Mouse (Mus musculus): Measurements from ENCODE around the gene Ms4a6d.
A peak's percentile ranks its signal among the peaks of the same experiment; 100 is the strongest.
"Not testable (repeated sequence)": the region's sequence is repeated elsewhere in the genome, so short reads cannot be mapped to it uniquely, and the experiment has no call there.

Ms4a6d gene

GRCm38 (mm10) chr19:11559560-11559959 lies 45.1 kb downstream of the Ms4a6d start:
- peak; percentile 26 to 52 for DNase-seq (ENCODE audit: low read depth in 1 of 2, low spot score in 2 of 2)

GRCm38 (mm10) chr19:11554726-11555125 lies 49.9 kb downstream of the Ms4a6d start:
- no peak for DNase-seq (ENCODE audit: low read depth in 1 of 2, low spot score in 2 of 2)

- no peak for DNase-seq (ENCODE audit: low read depth in 1 of 2, low spot score in 2 of 2)
These were observed 56.7 kb downstream of the Ms4a6d start for GRCm38 (mm10) chr19:11547911-11548310.

- DNase-seq (ENCODE audit: low read depth in 1 of 2, low spot score in 2 of 2): not testable (repeated sequence)
These were observed 60.3 kb downstream of the Ms4a6d start for GRCm38 (mm10) chr19:11544383-11544782.

- peak in 1 of 2 experiments; percentile 28 for DNase-seq (ENCODE audit: low read depth in 1 of 2, low spot score in 2 of 2)
These were observed 64.4 kb downstream of the Ms4a6d start for GRCm38 (mm10) chr19:11540166-11540821.

- DNase-seq (ENCODE audit: low read depth in 1 of 2, low spot score in 2 of 2): no peak
These were observed 67.3 kb downstream of the Ms4a6d start for GRCm38 (mm10) chr19:11537336-11537735.

Data from monocyte, adult 2 months (primary cell).